Mouse (Mus musculus): ENCODE measurements around the gene Fam227a. TPM values are rescaled to one million over a fixed set of nuclear protein-coding genes. Genes with fewer than 3 reads are reported as not detected.

The Fam227a gene
- total and polyA plus RNA-seq, 3 experiments: 0.35 to 0.60 TPM; not detected in 1

GRCm38 (mm10) chr15:79697011-79697410 is 38.3 kb upstream of the Fam227a start:
- Histone ChIP-seq H3K9ac (ENCODE audit: control insufficient read depth, low read depth, low read length, poor library complexity, severe bottlenecking) (no peak overlapping the region), H3K79me2 (ENCODE audit: control insufficient read depth, insufficient read depth, low read length, poor library complexity) (peaks cover 41% of the 10 kb centered on the region)

GRCm38 (mm10) chr15:79696508-79696907 is 37.8 kb upstream of the Fam227a start:
- Histone ChIP-seq H3K4me3 (ENCODE audit: control insufficient read depth in 1 of 2, insufficient read depth in 1 of 2, low read depth in 2 of 2, low read length in 2 of 2) (no peak overlapping the region), H3K79me2 (ENCODE audit: control insufficient read depth, insufficient read depth, low read length, poor library complexity) (peaks cover 46% of the 10 kb centered on the region), H3K9me3 (replicated peaks; ENCODE audit: insufficient read depth, low read length) (no peaks in the 10 kb centered on the region), H3K27ac (ENCODE audit: control insufficient read depth, low read depth, low read length) (no peak overlapping the region), H3K36me3 (ENCODE audit: control insufficient read depth in 1 of 2, insufficient read depth in 2 of 2, low read length in 2 of 2) (peaks cover 0 to 37% of the 10 kb centered on the region in 2 experiments; a peak in 3 of 4 replicates), H3K27me3 (ENCODE audit: control insufficient read depth in 1 of 2, insufficient read depth in 2 of 2, low read length in 2 of 2) (no peaks in the 10 kb centered on the region), H3K4me1 (ENCODE audit: control insufficient read depth in 1 of 2, insufficient read depth in 2 of 2, low read length in 2 of 2) (peaks cover 7 to 31% of the 10 kb centered on the region in 2 experiments), H3K9ac (ENCODE audit: control insufficient read depth, low read depth, low read length, poor library complexity, severe bottlenecking) (no peak overlapping the region)
- TF ChIP-seq CTCF (IDR thresholded peaks at IDR 0.05 in 2 of 3, conservative IDR thresholded peaks at IDR 0.05 in 1 of 3; ENCODE audit: control insufficient read depth in 1 of 3, insufficient read depth in 1 of 3, low read depth in 2 of 3, low read length in 3 of 3, poor library complexity in 1 of 3, severe bottlenecking in 1 of 3) (no peak), CHD1 (IDR thresholded peaks at IDR 0.05; ENCODE audit: low read depth, low read length) (no peak), TBP (IDR thresholded peaks at IDR 0.05; ENCODE audit: low read depth, low read length) (no peak), POLR2A (IDR thresholded peaks at IDR 0.05; ENCODE audit: control insufficient read depth in 1 of 2, insufficient read depth in 1 of 2, low read depth in 1 of 2, low read length in 2 of 2, poor library complexity in 1 of 2) (no peak), MEF2A (IDR thresholded peaks at IDR 0.05; ENCODE audit: extremely low read depth, insufficient replicate concordance, low read depth, low read length, poor library complexity, severe bottlenecking) (no peak), NELFE (IDR thresholded peaks at IDR 0.05; ENCODE audit: low read depth, low read length) (no peak), SIN3A (IDR thresholded peaks at IDR 0.05; ENCODE audit: low read length) (no peak), ZC3H11A (IDR thresholded peaks at IDR 0.05; ENCODE audit: low read depth, low read length) (no peak), KAT2A (conservative IDR thresholded peaks at IDR 0.05; ENCODE audit: low read depth, low read length) (no peak), ELF1 (IDR thresholded peaks at IDR 0.05; ENCODE audit: low read depth, low read length) (no peak), ZMIZ1 (IDR thresholded peaks at IDR 0.05; ENCODE audit: low read depth, low read length) (no peak), TCF12 (IDR thresholded peaks at IDR 0.05; ENCODE audit: low read depth, low read length) (no peak), MYC (IDR thresholded peaks at IDR 0.05; ENCODE audit: low read depth, low read length) (no peak), NRF1 (IDR thresholded peaks at IDR 0.05; ENCODE audit: insufficient read depth, low read depth, low read length, poor library complexity, severe bottlenecking) (no peak), SMC3 (IDR thresholded peaks at IDR 0.05; ENCODE audit: low read depth, low read length) (no peak), POLR2AphosphoS2 (IDR thresholded peaks at IDR 0.05; ENCODE audit: low read length) (no peak), POLR2AphosphoS5 (IDR thresholded peaks at IDR 0.05; ENCODE audit: borderline replicate concordance, low read depth, low read length) (no peak), ZNF384 (IDR thresholded peaks at IDR 0.05; ENCODE audit: low read depth, low read length) (no peak), USF1 (IDR thresholded peaks at IDR 0.05; ENCODE audit: low read depth, low read length) (no peak)
- no peak for DNase-seq (ENCODE audit: low read depth, low spot score)

More at GRCm38 (mm10) chr15:79697011-79697410, 38.3 kb upstream of the Fam227a start:
- H3K9me3 ChIP-seq (replicated peaks; ENCODE audit: insufficient read depth, low read length): no peaks in the 10 kb centered on the region
- no peak overlapping the region for H3K27ac ChIP-seq (ENCODE audit: control insufficient read depth, low read depth, low read length)
- no peaks in the 10 kb centered on the region for H3K27me3 ChIP-seq (ENCODE audit: control insufficient read depth in 1 of 2, insufficient read depth in 2 of 2, low read length in 2 of 2)
- H3K4me1 ChIP-seq (ENCODE audit: control insufficient read depth in 1 of 2, insufficient read depth in 2 of 2, low read length in 2 of 2): peaks cover 5 to 31% of the 10 kb centered on the region in 2 experiments
- H3K4me3 ChIP-seq (ENCODE audit: control insufficient read depth in 1 of 2, insufficient read depth in 1 of 2, low read depth in 2 of 2, low read length in 2 of 2): no peak overlapping the region
- TF ChIP-seq ZKSCAN1 (IDR thresholded peaks at IDR 0.05; ENCODE audit: low read depth, low read length): no peak
- no peak for TF ChIP-seq BHLHE40 (IDR thresholded peaks at IDR 0.05; ENCODE audit: borderline replicate concordance, low read depth, low read length)
- no peak for TF ChIP-seq ZMIZ1 (IDR thresholded peaks at IDR 0.05; ENCODE audit: low read depth, low read length)
- no peak for TF ChIP-seq TAL1 (IDR thresholded peaks at IDR 0.05; ENCODE audit: low read length)
- TF ChIP-seq RCOR1 (IDR thresholded peaks at IDR 0.05; ENCODE audit: low read depth, low read length): no peak
- no peak for TF ChIP-seq JUND (IDR thresholded peaks at IDR 0.05; ENCODE audit: low read depth, low read length)
- TF ChIP-seq NELFE (IDR thresholded peaks at IDR 0.05; ENCODE audit: low read depth, low read length): no peak
- no peak for TF ChIP-seq TBP (IDR thresholded peaks at IDR 0.05; ENCODE audit: low read depth, low read length)
- TF ChIP-seq MAFK (IDR thresholded peaks at IDR 0.05; ENCODE audit: borderline replicate concordance, low read depth, low read length): no peak
- no peak for DNase-seq (ENCODE audit: low read depth, low spot score)
- peaks cover 0 to 33% of the 10 kb centered on the region in 2 experiments; a peak in 3 of 4 replicates for H3K36me3 ChIP-seq (ENCODE audit: control insufficient read depth in 1 of 2, insufficient read depth in 2 of 2, low read length in 2 of 2)

Measured in MEL (cell line).